Mouse (Mus musculus): Measurements from ENCODE around the gene Emc10.

Emc10 gene

GRCm38 (mm10) chr7:44484841-44485571, 11.3 kb downstream of the Emc10 start:
- DNase-seq (ENCODE audit: low spot score in 2 of 2), result peak; percentile 63 to 76

GRCm38 (mm10) chr7:44484109-44484508, 12.2 kb downstream of the Emc10 start:
- no peak for DNase-seq (ENCODE audit: low spot score in 2 of 2)

GRCm38 (mm10) chr7:44482836-44483435, 13.4 kb downstream of the Emc10 start:
- DNase-seq (ENCODE audit: low spot score in 2 of 2), result no peak

- no peak for DNase-seq (ENCODE audit: low spot score in 2 of 2)
Measured at GRCm38 (mm10) chr7:44475046-44475614, 21.2 kb downstream of the Emc10 start.

GRCm38 (mm10) chr7:44474419-44474818, 21.9 kb downstream of the Emc10 start:
- peak in 1 of 2 experiments; percentile 5 for DNase-seq (ENCODE audit: low spot score in 2 of 2)

- peak in 1 of 2 experiments; percentile 5 for DNase-seq (ENCODE audit: low spot score in 2 of 2)
Measured at GRCm38 (mm10) chr7:44472961-44473646, 23.2 kb downstream of the Emc10 start.

GRCm38 (mm10) chr7:44472558-44472885, 23.8 kb downstream of the Emc10 start:
- no peak for DNase-seq (ENCODE audit: low spot score in 2 of 2)

GRCm38 (mm10) chr7:44471880-44472557, 24.3 kb downstream of the Emc10 start:
- peak in 1 of 2 experiments; percentile 4 for DNase-seq (ENCODE audit: low spot score in 2 of 2)

- DNase-seq (ENCODE audit: low spot score in 2 of 2), result peak in 1 of 2 experiments; percentile 6
Measured at GRCm38 (mm10) chr7:44470696-44471612, 25.4 kb downstream of the Emc10 start.

GRCm38 (mm10) chr7:44469677-44470675, 26.4 kb downstream of the Emc10 start:
- DNase-seq (ENCODE audit: low spot score in 2 of 2), result no peak

GRCm38 (mm10) chr7:44468644-44469285, 27.6 kb downstream of the Emc10 start:
- DNase-seq (ENCODE audit: low spot score in 2 of 2), result peak in 1 of 2 experiments; percentile 9

- peak; percentile 74 to 84 for DNase-seq (ENCODE audit: low spot score in 2 of 2)
Measured at GRCm38 (mm10) chr7:44467811-44468411, 28.4 kb downstream of the Emc10 start, which contains the start of gene Josd2. Josd2 (plus strand) TSS chr7:44467980.

- DNase-seq (ENCODE audit: low spot score in 2 of 2), result no peak
Measured at GRCm38 (mm10) chr7:44466888-44467311, 29.4 kb downstream of the Emc10 start.

- no peak for DNase-seq (ENCODE audit: low spot score in 2 of 2)
Measured at GRCm38 (mm10) chr7:44466006-44466887, 30.1 kb downstream of the Emc10 start.

- DNase-seq (ENCODE audit: low spot score in 2 of 2), result no peak
Measured at GRCm38 (mm10) chr7:44465111-44465510, 31.2 kb downstream of the Emc10 start, which contains the start of gene Aspdh. Aspdh (plus strand) TSS chr7:44465391.

- no peak for DNase-seq (ENCODE audit: low spot score in 2 of 2)
Measured at GRCm38 (mm10) chr7:44464511-44464910, 31.8 kb downstream of the Emc10 start.

- peak in 1 of 2 experiments; percentile 5 for DNase-seq (ENCODE audit: low spot score in 2 of 2)
Measured at GRCm38 (mm10) chr7:44463556-44464225, 32.6 kb downstream of the Emc10 start.

Measured in spleen, postnatal 14 days (tissue).